In the genomic region with DNA sequence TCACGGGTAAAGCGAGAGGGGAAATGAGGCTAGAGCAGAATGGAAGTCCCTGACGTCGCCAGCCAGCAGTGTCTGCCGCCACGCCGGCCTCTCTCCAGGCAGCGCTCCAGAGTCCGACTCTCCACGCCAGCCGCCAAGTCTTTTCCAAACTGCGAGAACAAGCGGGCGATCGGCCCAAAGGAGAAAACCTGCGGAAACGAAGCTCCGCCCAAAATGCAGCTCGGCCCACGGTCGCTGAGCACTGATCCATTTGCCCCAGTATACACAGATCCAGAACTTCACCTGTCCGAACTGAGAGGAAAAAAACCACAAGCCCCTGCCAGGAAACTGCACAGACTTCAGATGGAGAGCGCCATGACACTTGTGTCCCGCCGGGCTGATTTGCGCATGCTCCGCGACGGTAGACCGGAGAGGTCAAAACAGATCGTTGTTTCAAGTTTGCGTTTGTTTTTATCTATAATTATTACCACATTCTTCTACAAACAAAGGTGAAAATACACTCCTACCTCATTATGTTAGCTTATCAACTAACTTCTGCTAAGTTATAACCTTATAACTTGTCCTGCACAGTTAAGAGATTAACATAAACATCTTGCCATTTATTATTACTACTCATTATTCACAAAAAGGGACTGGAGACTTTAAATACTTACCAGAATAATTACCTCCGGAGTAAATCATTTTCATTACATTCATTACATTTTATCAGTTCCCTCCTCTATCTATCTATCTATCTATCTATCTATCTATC, we compare ENCODE assay signal across 8 mouse cellular contexts. TPM values are rescaled to one million over a fixed set of nuclear protein-coding genes. Genes with fewer than 3 reads are reported as not detected.
A peak's percentile ranks its signal among the peaks of the same experiment; 100 is the strongest.
DNase-seq lines count a peak whose midpoint lies in the region; ATAC-seq lines count a peak whose summit lies in the region.

TSS of gene Cdkal1 (minus strand) at position 394 of the 751 bp plus-strand sequence.

- under 1% methylated on average over 33 of the region's 33 CpGs for WGBS in heart, embryonic 14.5 days
- WGBS in liver, embryonic 13.5 days (ENCODE audit: insufficient replicate concordance): under 1% methylated on average over 33 of the region's 33 CpGs
- under 1% methylated on average over 33 of the region's 33 CpGs for WGBS in stomach, embryonic 16.5 days

- peak within 1 kb of the TSS; percentile 72 to 88 for H3K4me3 ChIP-seq in heart, embryonic 14.5 days (ENCODE audit: control insufficient read depth in 1 of 2, insufficient read depth in 1 of 2, low read depth in 1 of 2, low read length in 2 of 2)
- H3K4me3 ChIP-seq in liver, embryonic 13.5 days (replicated peaks): peak within 1 kb of the TSS; percentile 86
- H3K4me3 ChIP-seq in stomach, embryonic 16.5 days (replicated peaks; ENCODE audit: low read length): peak within 1 kb of the TSS; percentile 60

- peak within 1 kb of the TSS; percentile 84 for H3K4me2 ChIP-seq in heart, embryonic 14.5 days (ENCODE audit: low read length)
- H3K4me2 ChIP-seq in liver, embryonic 13.5 days: peak within 1 kb of the TSS; percentile 77
- peak within 1 kb of the TSS; percentile 56 for H3K4me2 ChIP-seq in stomach, embryonic 16.5 days (ENCODE audit: low read depth, low read length)

- peaks cover 12% of the 10 kb centered on the region for H3K36me3 ChIP-seq in heart, embryonic 14.5 days (ENCODE audit: control insufficient read depth, insufficient read depth, low read length)
- peaks cover 17% of the 10 kb centered on the region for H3K36me3 ChIP-seq in liver, embryonic 13.5 days
- H3K36me3 ChIP-seq in stomach, embryonic 16.5 days (ENCODE audit: control insufficient read depth, insufficient read depth, low read length): no peaks in the 10 kb centered on the region

- peak; percentile 84 for DNase-seq in CD4-positive helper T cell, adult 2 months (ENCODE audit: low read depth, low spot score)
- DNase-seq in brain, embryonic 18.5 days (ENCODE audit: low read depth, low spot score): peak; percentile 73
- DNase-seq in kidney, postnatal 14 days: peak; percentile 88
- DNase-seq in liver, embryonic 13.5 days: peak; percentile 73
- DNase-seq in neural tube, embryonic 10.5 days (ENCODE audit: extremely low spot score, low spot score): peak; percentile 75

- no peaks in the 10 kb centered on the region for H3K9me3 ChIP-seq in heart, embryonic 14.5 days (ENCODE audit: control insufficient read depth, low read length)
- no peaks in the 10 kb centered on the region for H3K9me3 ChIP-seq in liver, embryonic 13.5 days (replicated peaks)
- H3K9me3 ChIP-seq in stomach, embryonic 16.5 days (replicated peaks; ENCODE audit: control insufficient read depth, low read length): no peaks in the 10 kb centered on the region

- H3K27ac ChIP-seq in heart, embryonic 14.5 days (replicated peaks in 1 of 2; ENCODE audit: control insufficient read depth in 1 of 2, insufficient read depth in 1 of 2, low read depth in 2 of 2, low read length in 2 of 2): peak within 1 kb of the TSS; percentile 80 to 88
- H3K27ac ChIP-seq in liver, embryonic 13.5 days: peak within 1 kb of the TSS; percentile 74
- peak within 1 kb of the TSS; percentile 91 for H3K27ac ChIP-seq in stomach, embryonic 16.5 days (ENCODE audit: low read length)

- peak within 1 kb of the TSS; percentile 82 for H3K9ac ChIP-seq in heart, embryonic 14.5 days (ENCODE audit: low read length)
- H3K9ac ChIP-seq in liver, embryonic 13.5 days: peak within 1 kb of the TSS; percentile 86
- peak within 1 kb of the TSS; percentile 73 for H3K9ac ChIP-seq in stomach, embryonic 16.5 days (ENCODE audit: low read length)

- H3K4me1 ChIP-seq in heart, embryonic 14.5 days (ENCODE audit: control insufficient read depth in 2 of 2, insufficient read depth in 2 of 2, low read length in 2 of 2): peaks cover 0 to 10% of the 10 kb centered on the region in 2 experiments; a peak in 3 of 4 replicates
- H3K4me1 ChIP-seq in liver, embryonic 13.5 days (replicated peaks): peaks cover 14% of the 10 kb centered on the region
- peaks cover 7% of the 10 kb centered on the region; the same call in 1 of the 2 replicates for H3K4me1 ChIP-seq in stomach, embryonic 16.5 days (ENCODE audit: control insufficient read depth, insufficient read depth, low read length)

- H3K27me3 ChIP-seq in heart, embryonic 14.5 days (ENCODE audit: control insufficient read depth, insufficient read depth, low read length): no peaks in the 10 kb centered on the region
- no peaks in the 10 kb centered on the region for H3K27me3 ChIP-seq in liver, embryonic 13.5 days
- no peaks in the 10 kb centered on the region for H3K27me3 ChIP-seq in stomach, embryonic 16.5 days (ENCODE audit: control insufficient read depth, insufficient read depth, low read length)

- ATAC-seq in erythroid progenitor cell, adult 5-6 weeks (replicated peaks; ENCODE audit: low FRiP score, poor library complexity, severe bottlenecking): peak; percentile 88
- peak; percentile 76 for ATAC-seq in heart, embryonic 14.5 days (ENCODE audit: insufficient number of reproducible peaks, insufficient read depth, low FRiP score, low read depth)
- peak; percentile 85 for ATAC-seq in liver, embryonic 13.5 days (ENCODE audit: low read depth)
- ATAC-seq in stomach, embryonic 16.5 days (ENCODE audit: insufficient read depth, low FRiP score): peak; percentile 91

RNA-seq across cellular contexts. Expression of gene Cdkal1, which starts in this region (rescaled TPM):
- 4.3 and 9.2 TPM in 2 replicates for total RNA-seq in erythroid progenitor cell, adult 5-6 weeks (2015; ENCODE audit: low replicate concordance)
- total RNA-seq in erythroid progenitor cell, adult 5-6 weeks (2017; ENCODE audit: low replicate concordance): 13.0 and 24.6 TPM in 2 replicates
- 24.9 and 28.3 TPM in 2 replicates for polyA plus RNA-seq in heart, embryonic 14.5 days (2014; fragmentation: Nextera tagmentation; extraction: Ambion mirVana)
- polyA plus RNA-seq in liver, embryonic 13.5 days (2015; fragmentation: Nextera tagmentation; extraction: Ambion mirVana): 10.0 and 13.5 TPM in 2 replicates
- polyA plus RNA-seq in stomach, embryonic 16.5 days (2015; fragmentation: Nextera tagmentation; extraction: Ambion mirVana): 28.1 and 29.8 TPM in 2 replicates

Comparison
In these comparisons a context has a peak if more than half of its experiments do, and no peak if none do; other contexts are left out.
1. Peak in every context shown above with its lines: DNase-seq, ATAC-seq, H3K4me3 ChIP-seq and H3K27ac ChIP-seq.